Mouse (Mus musculus): Measurements from ENCODE around the gene St5.

The St5 gene

GRCm38 (mm10) chr7:109703190-109704015 is at the start of gene St5, which contains the start of gene Akip1:
TSS of gene St5 (minus strand) at chr7:109703605.
TSS of gene Akip1 (plus strand) at chr7:109703690.
- DNase-seq: peak; percentile 99

- DNase-seq: peak; percentile 91
These were observed 48.9 kb upstream of the St5 start, which contains the start of gene Tmem9b for GRCm38 (mm10) chr7:109752008-109752925. TSS of gene Tmem9b (minus strand) at chr7:109752875.

- DNase-seq: peak; percentile 32
These were observed 48.1 kb upstream of the St5 start for GRCm38 (mm10) chr7:109751427-109752007.

- DNase-seq: no peak
These were observed 44.3 kb upstream of the St5 start for GRCm38 (mm10) chr7:109747747-109748146.

- no peak for DNase-seq
These were observed 38.3 kb upstream of the St5 start for GRCm38 (mm10) chr7:109741703-109742102.

GRCm38 (mm10) chr7:109741060-109741459 is 37.7 kb upstream of the St5 start:
- no peak for DNase-seq

- no peak for DNase-seq
These were observed 36.5 kb upstream of the St5 start for GRCm38 (mm10) chr7:109739822-109740370.

GRCm38 (mm10) chr7:109734806-109735205 is 31.4 kb upstream of the St5 start:
- DNase-seq: peak; percentile 77

- DNase-seq: no peak
These were observed 28.2 kb upstream of the St5 start, which contains the start of gene Ascl3 for GRCm38 (mm10) chr7:109731626-109732025. TSS of gene Ascl3 (minus strand) at chr7:109731726.

GRCm38 (mm10) chr7:109723697-109724096 is 20.3 kb upstream of the St5 start, which contains the start of gene BC051019:
TSS of gene BC051019 (minus strand) at chr7:109723850.
- no peak for DNase-seq

GRCm38 (mm10) chr7:109723114-109723513 is 19.7 kb upstream of the St5 start:
- no peak for DNase-seq

GRCm38 (mm10) chr7:109722618-109723017 is 19.2 kb upstream of the St5 start:
- peak; percentile 43 for DNase-seq

GRCm38 (mm10) chr7:109719286-109719685 is 15.9 kb upstream of the St5 start:
- peak; percentile 71 for DNase-seq

GRCm38 (mm10) chr7:109713434-109713982 is 10.1 kb upstream of the St5 start:
- DNase-seq: no peak

GRCm38 (mm10) chr7:109712198-109712597 is 8.8 kb upstream of the St5 start:
- DNase-seq: no peak

GRCm38 (mm10) chr7:109710069-109710468 is 6.7 kb upstream of the St5 start:
- DNase-seq: no peak

GRCm38 (mm10) chr7:109708961-109709382 is 5.6 kb upstream of the St5 start:
- DNase-seq: peak; percentile 78

- peak; percentile 74 for DNase-seq
These were observed 3.8 kb upstream of the St5 start for GRCm38 (mm10) chr7:109707023-109707785.

GRCm38 (mm10) chr7:109704461-109704860 is 1.1 kb upstream of the St5 start:
- DNase-seq: no peak

GRCm38 (mm10) chr7:109704016-109704377 is 592 bp upstream of the St5 start:
- DNase-seq: no peak

GRCm38 (mm10) chr7:109702721-109703120 is 684 bp downstream of the St5 start:
- DNase-seq: no peak
